Mouse (Mus musculus) spleen, adult 2 months (tissue): Measurements from ENCODE around the gene Hs3st3a1.

Source experiments
- CTCF ChIP-seq: fragments of 200-500 bp; IDR thresholded peaks from 2 replicates; pipeline ENCODE4 v1.5.1; 2011; ENCODE audit warnings: mild to moderate bottlenecking, inconsistent platforms; ENCODE audit not compliant: insufficient read depth, insufficient read length, insufficient replicate concordance; ENCODE audit errors: extremely low read depth
- POLR2A ChIP-seq: fragments of 200-500 bp; IDR thresholded peaks from 2 replicates; pipeline ENCODE4 v1.6.1; 2011; ENCODE audit warnings: low read depth, low read length, inconsistent platforms

GRCm38 (mm10) chr11:64541866-64542265, 106.7 kb downstream of the Hs3st3a1 start:
- TF ChIP-seq CTCF (no peak), POLR2A (no peak)
